Mouse (Mus musculus): ENCODE data around the gene Atp5c1.

Atp5c1 gene

GRCm38 (mm10) chr2:10050878-10051277, 29.4 kb downstream of the Atp5c1 start:
- no peak for DNase-seq (ENCODE audit: low read depth)

- DNase-seq (ENCODE audit: low read depth) = no peak
These were observed 30.9 kb downstream of the Atp5c1 start for GRCm38 (mm10) chr2:10049456-10049855.

- DNase-seq (ENCODE audit: low read depth) = peak; percentile 97
These were observed 31.8 kb downstream of the Atp5c1 start, which contains the start of gene Taf3 for GRCm38 (mm10) chr2:10048461-10048860. Taf3 (minus strand) TSS chr2:10048596.

- peak; percentile 54 for DNase-seq (ENCODE audit: low read depth)
These were observed 32.4 kb downstream of the Atp5c1 start for GRCm38 (mm10) chr2:10047758-10048436.

- no peak for DNase-seq (ENCODE audit: low read depth)
These were observed 45.3 kb downstream of the Atp5c1 start for GRCm38 (mm10) chr2:10034976-10035375.

- DNase-seq (ENCODE audit: low read depth) = no peak
These were observed 46.6 kb downstream of the Atp5c1 start for GRCm38 (mm10) chr2:10033684-10034083.

- no peak for DNase-seq (ENCODE audit: low read depth)
These were observed 50.6 kb downstream of the Atp5c1 start for GRCm38 (mm10) chr2:10029755-10030154.

- DNase-seq (ENCODE audit: low read depth) = peak; percentile 26
These were observed 56.0 kb downstream of the Atp5c1 start for GRCm38 (mm10) chr2:10024264-10024663.

- no peak for DNase-seq (ENCODE audit: low read depth)
These were observed 59.0 kb downstream of the Atp5c1 start for GRCm38 (mm10) chr2:10021296-10021695.

- DNase-seq (ENCODE audit: low read depth) = no peak
These were observed 65.2 kb downstream of the Atp5c1 start for GRCm38 (mm10) chr2:10014951-10015635.

GRCm38 (mm10) chr2:10010263-10010909, 69.9 kb downstream of the Atp5c1 start:
- DNase-seq (ENCODE audit: low read depth) = peak; percentile 86

- DNase-seq (ENCODE audit: low read depth) = peak; percentile 25
These were observed 70.5 kb downstream of the Atp5c1 start for GRCm38 (mm10) chr2:10009671-10010254.

- no peak for DNase-seq (ENCODE audit: low read depth)
These were observed 71.7 kb downstream of the Atp5c1 start for GRCm38 (mm10) chr2:10008593-10008992.

All from induced T-regulatory cell, adult 2 months (primary cell).